Mouse (Mus musculus): ENCODE data around the gene Ap1s2.

- TF ChIP-seq CTCF (IDR thresholded peaks at IDR 0.05; ENCODE audit: borderline replicate concordance, control insufficient read depth, extremely low read depth, insufficient read depth, low read length, poor library complexity): no peak
- no peak for TF ChIP-seq POLR2A (IDR thresholded peaks at IDR 0.05; ENCODE audit: control insufficient read depth, extremely low read depth, insufficient read depth, low read length, poor library complexity)
These were observed 9.3 kb upstream of the Ap1s2 start for GRCm38 (mm10) chrX:163899431-163900020.
